Mouse (Mus musculus): ENCODE results near the gene Fzd7.
A peak's percentile ranks its signal among the peaks of the same experiment; 100 is the strongest.

Gene Fzd7

GRCm38 (mm10) chr1:59472368-59473180, 9.7 kb upstream of the Fzd7 start:
- no peak for DNase-seq (ENCODE audit: low read depth, low spot score)

GRCm38 (mm10) chr1:59473181-59473555, 9.1 kb upstream of the Fzd7 start:
- no peak for DNase-seq (ENCODE audit: low read depth, low spot score)

GRCm38 (mm10) chr1:59475618-59476017, 6.6 kb upstream of the Fzd7 start:
- DNase-seq (ENCODE audit: low read depth, low spot score), result no peak

GRCm38 (mm10) chr1:59478911-59479310, 3.3 kb upstream of the Fzd7 start:
- DNase-seq (ENCODE audit: low read depth, low spot score), result no peak

- no peak for DNase-seq (ENCODE audit: low read depth, low spot score)
These were observed 1.3 kb upstream of the Fzd7 start for GRCm38 (mm10) chr1:59480821-59481455.

- DNase-seq (ENCODE audit: low read depth, low spot score), result peak; percentile 93
These were observed 550 bp upstream of the Fzd7 start for GRCm38 (mm10) chr1:59481456-59482291.

- peak; percentile 42 for DNase-seq (ENCODE audit: low read depth, low spot score)
These were observed 684 bp downstream of the Fzd7 start for GRCm38 (mm10) chr1:59482696-59483520.

GRCm38 (mm10) chr1:59483521-59484245, 1.5 kb downstream of the Fzd7 start:
- DNase-seq (ENCODE audit: low read depth, low spot score), result peak; percentile 35

GRCm38 (mm10) chr1:59484314-59484713, 2.1 kb downstream of the Fzd7 start:
- no peak for DNase-seq (ENCODE audit: low read depth, low spot score)

GRCm38 (mm10) chr1:59484791-59485785, 2.9 kb downstream of the Fzd7 start:
- DNase-seq (ENCODE audit: low read depth, low spot score), result no peak

- no peak for DNase-seq (ENCODE audit: low read depth, low spot score)
These were observed 3.6 kb downstream of the Fzd7 start for GRCm38 (mm10) chr1:59485803-59486202.

- no peak for DNase-seq (ENCODE audit: low read depth, low spot score)
These were observed 5.4 kb downstream of the Fzd7 start for GRCm38 (mm10) chr1:59487651-59488051.

GRCm38 (mm10) chr1:59488481-59488880, 6.3 kb downstream of the Fzd7 start:
- no peak for DNase-seq (ENCODE audit: low read depth, low spot score)

- DNase-seq (ENCODE audit: low read depth, low spot score), result no peak
These were observed 6.8 kb downstream of the Fzd7 start for GRCm38 (mm10) chr1:59488991-59489390.

- no peak for DNase-seq (ENCODE audit: low read depth, low spot score)
These were observed 9.3 kb downstream of the Fzd7 start for GRCm38 (mm10) chr1:59491517-59491916.

GRCm38 (mm10) chr1:59492432-59492831, 10.2 kb downstream of the Fzd7 start:
- DNase-seq (ENCODE audit: low read depth, low spot score), result no peak

- DNase-seq (ENCODE audit: low read depth, low spot score), result no peak
These were observed 13.7 kb downstream of the Fzd7 start for GRCm38 (mm10) chr1:59495970-59496369.

- DNase-seq (ENCODE audit: low read depth, low spot score), result no peak
These were observed 15.8 kb downstream of the Fzd7 start for GRCm38 (mm10) chr1:59497741-59498613.

Data from CD4-positive helper T cell, adult 2 months (primary cell).